Mouse (Mus musculus) liver (tissue): ENCODE results near the gene Aqp12.

Source experiments
- DNase-seq: peaks from one replicate; pipeline ENCODE4 v3.0.0-alpha.2; 2020; ENCODE audit warnings: mixed read lengths

The Aqp12 gene

DNA sequence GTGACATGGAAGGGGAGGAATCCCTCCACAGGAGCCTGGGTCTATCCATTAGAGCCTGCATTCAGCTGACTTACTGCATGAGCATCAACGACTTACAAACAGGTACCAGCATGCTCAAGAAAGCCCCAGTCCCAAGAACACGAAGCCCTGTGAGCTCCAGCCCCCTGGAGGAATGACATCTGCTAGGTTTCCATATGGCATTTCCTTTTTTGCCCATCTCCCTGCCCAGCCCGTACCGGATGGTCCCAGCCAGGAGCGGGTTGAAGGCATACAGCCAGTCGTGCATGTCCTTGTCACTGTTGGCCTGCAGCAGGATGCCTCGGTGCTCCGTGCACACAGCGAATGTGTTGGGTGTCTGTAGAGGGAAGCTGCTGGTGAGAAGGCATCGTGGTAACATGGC lies 12.6 kb downstream of the Aqp12 start:
- no peak for DNase-seq

GRCm38 (mm10) chr1:93020602-93021001 lies 14.5 kb downstream of the Aqp12 start:
- DNase-seq, result no peak

DNA sequence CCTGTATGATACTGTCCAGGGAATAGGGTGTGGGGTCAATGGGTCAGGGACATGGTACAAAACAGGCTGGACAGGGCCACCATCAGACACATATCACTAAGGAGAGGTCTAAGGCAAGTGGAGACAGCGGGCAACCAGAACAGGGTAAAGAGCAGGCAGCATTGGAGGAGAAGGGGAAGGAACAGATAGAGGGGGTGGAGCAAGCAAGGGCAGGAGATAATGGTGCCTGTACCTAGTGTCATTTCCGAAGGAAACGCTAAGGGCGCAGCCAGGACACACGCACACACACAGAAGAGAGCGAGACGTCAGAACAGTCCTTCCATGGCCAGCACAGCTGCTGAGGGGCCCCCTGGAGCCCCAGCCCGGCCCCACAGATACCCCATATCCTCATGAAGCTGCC lies 20.5 kb downstream of the Aqp12 start:
- DNase-seq, result peak; percentile 12

DNA sequence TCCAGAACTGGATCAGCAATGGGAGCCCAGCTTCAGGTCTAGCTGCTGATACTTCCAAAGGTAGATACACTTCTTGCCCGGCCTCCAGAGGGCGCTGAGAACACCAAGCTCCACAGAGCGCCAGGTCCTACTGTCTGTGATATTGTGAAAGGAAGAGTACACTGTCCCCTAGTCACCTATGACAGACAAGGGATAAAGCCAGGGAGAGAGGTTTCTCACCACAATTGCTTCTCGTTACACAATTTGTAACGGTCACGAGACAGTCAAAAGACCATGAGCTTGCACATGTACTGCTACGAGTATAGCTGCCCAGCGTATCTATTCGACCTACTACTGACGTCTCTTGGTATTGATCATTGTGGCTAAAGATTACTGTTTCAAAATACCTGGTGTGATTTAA lies 23.3 kb downstream of the Aqp12 start:
- DNase-seq, result no peak

- no peak for DNase-seq
These were observed 23.9 kb downstream of the Aqp12 start for GRCm38 (mm10) chr1:93030060-93030459.

DNA sequence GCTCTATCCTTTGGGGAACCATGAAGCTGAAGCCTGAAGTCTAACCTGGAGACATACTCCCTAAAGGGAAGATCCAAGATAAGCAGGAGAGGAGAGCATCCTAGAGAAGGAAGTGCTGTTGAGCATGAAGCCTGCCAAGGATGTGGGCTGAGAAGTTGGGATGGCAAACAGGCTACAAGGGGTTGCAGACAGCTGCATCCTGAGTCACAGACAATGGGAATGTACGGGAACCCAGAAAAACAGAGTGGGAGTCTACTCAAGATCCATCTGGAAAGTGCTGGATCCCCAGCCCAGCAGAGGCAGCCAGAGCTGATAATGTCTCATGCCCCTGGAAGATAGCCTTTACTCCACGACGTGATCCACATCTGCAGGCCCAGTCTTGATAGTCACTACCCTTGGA lies 25.1 kb downstream of the Aqp12 start:
- DNase-seq, result no peak

DNA sequence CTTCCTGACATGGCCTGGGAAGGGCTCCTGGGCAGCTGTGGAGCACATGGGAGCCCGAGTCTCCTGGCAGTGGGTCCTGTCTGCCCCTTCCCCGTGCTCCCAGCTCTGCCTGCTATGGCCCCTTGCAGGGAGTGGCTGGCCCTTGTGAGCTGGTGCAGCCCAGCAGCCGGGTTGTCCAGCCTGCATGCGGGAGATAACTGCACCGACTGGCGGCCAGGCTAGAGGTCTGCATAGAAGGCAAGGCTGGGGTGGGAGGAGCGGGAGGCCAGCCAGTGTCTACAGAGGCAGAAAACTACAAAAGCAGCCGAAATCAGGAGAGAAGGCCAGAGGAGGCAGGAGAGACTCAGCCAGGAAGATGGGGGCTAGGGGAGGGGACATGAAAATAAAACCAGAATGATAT lies 27.9 kb downstream of the Aqp12 start:
- peak; percentile 85 for DNase-seq

DNA sequence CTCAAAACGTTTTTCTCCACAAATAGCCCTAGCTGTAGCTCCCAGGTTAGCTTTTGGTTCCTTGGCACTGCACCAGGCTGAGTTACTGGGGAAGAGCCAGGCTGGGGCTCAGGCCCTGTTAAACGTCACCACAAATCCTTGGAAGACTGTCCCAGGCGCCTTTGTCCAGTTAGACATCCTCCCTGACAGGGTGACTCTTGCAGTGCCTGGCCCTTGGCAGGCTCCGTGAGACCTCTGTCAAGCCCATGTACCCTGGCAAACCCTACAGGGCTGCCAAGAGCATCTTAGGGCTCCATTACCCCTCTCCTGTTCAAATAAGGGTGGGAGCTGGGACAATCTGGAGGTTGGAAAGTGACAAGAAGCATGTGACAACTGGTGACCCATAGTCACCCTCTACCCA lies 29.8 kb downstream of the Aqp12 start:
- DNase-seq, result no peak

DNA sequence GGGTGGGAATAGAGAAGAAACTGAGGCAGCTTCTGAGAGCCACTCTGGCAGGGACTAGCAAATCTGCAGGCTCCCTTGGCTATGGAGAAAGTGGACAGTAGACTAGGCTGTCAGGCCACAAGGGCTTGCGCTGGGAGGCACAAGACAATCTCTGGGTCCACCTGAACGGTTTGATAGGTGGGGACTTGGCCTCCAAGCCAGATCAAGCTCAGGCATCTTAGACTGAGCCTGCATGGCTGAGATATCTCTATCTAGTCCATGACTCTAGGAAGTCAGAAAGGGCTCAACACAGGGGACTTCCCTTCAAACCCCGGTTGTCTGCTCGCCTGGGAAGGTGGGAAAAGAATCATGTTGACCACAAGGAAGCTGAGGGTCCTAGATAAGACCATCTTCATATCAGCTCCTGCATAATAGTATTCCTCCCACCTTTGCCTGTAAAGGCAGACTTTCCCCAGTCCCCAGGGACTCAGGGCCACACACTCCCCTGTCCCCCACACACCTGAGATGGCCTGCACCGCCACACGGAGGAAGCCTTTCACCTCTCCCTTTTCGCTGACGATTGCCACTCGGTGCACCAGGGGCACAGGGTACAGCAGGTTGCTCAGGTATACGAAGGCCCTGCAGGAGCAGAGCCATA lies 40.1 kb downstream of the Aqp12 start:
- DNase-seq, result peak; percentile 59

DNA sequence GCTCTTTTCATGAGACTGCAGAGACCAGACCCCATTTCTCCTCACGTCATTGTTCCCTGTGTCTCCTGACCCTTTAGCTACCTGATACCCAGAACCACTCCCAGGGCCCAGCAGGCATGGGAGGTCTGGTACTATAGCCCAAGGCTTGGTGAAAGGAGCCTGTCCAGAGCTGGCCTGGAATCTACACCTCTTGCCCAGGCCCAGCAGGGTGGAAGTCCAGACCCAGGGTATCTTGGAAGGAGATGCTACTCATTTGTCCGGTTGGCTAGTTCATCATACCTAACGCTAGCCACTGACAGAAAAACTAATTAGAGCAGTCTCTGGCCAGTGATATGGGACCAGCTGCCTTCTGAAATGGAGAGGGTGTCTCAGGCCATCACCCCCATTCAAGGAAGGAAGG lies 43.9 kb downstream of the Aqp12 start:
- DNase-seq, result no peak

DNA sequence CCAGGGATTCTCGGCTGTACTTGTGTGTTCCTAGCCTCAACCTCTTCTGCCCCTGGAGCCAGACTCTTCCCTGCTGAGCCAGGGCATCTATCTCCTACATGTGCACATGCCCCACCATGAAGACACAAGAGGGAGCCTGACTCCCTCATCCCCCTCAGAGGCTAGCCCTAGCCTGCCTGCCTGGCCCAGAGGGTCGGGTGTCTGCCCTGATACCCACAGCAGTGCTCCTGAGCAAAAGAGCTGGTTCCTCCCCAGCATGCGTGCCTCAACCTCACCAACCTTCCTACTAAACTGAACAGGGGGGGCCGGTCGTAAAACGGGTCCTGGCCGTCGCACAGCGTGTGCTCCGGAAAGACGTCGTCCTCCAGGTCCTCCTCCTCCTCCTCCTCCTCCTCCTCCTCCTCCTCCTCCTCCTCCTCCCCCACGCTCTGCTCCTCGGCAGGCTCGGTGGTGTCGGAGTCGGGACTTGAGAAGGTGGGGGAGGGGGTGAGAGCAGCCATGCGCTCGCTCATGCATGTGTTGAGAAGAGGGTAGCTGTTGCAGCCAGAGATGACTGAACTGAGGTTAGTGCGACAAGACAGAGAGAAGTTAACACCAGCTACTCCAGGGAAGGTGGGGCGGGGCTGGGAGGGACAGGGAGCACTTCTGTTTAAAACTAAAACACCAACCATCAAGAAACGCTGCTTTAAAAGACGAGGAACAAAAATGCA lies 45.1 kb downstream of the Aqp12 start:
- DNase-seq, result no peak
